Mouse (Mus musculus) kidney, postnatal 36 days (tissue): ENCODE measurements around the gene Rabl6.

Source experiments
- DNase-seq, 2 experiments: peaks; one replicate each; pipeline ENCODE4 v3.0.0; 2021 to 2022; ENCODE audit warnings: mixed read lengths in 2 of 2

Rabl6 gene

GRCm38 (mm10) chr2:25607761-25608622 lies at the start of gene Rabl6:
Gene Rabl6 (minus strand): TSS chr2:25608521.
- peak; percentile 90 to 94 for DNase-seq

GRCm38 (mm10) chr2:25657652-25658051 lies 49.3 kb upstream of the Rabl6 start, which contains the start of gene Lcn5:
Gene Lcn5 (plus strand): TSS chr2:25657952.
- DNase-seq, result no peak

- peak in 1 of 2 experiments; percentile 33 for DNase-seq
Measured at GRCm38 (mm10) chr2:25657246-25657645, 48.9 kb upstream of the Rabl6 start.

- DNase-seq, result no peak
Measured at GRCm38 (mm10) chr2:25656691-25657090, 48.4 kb upstream of the Rabl6 start.

GRCm38 (mm10) chr2:25654502-25654901 lies 46.2 kb upstream of the Rabl6 start:
- DNase-seq, result no peak

- DNase-seq, result no peak
Measured at GRCm38 (mm10) chr2:25652902-25653301, 44.6 kb upstream of the Rabl6 start, which contains the start of gene Lcn8. Gene Lcn8 (plus strand): TSS chr2:25653120.

GRCm38 (mm10) chr2:25639890-25640289 lies 31.6 kb upstream of the Rabl6 start:
- DNase-seq, result peak in 1 of 2 experiments; percentile 71

- DNase-seq, result no peak
Measured at GRCm38 (mm10) chr2:25634046-25634445, 25.7 kb upstream of the Rabl6 start.

GRCm38 (mm10) chr2:25633616-25634015 lies 25.3 kb upstream of the Rabl6 start:
- DNase-seq, result no peak

GRCm38 (mm10) chr2:25628738-25629137 lies 20.4 kb upstream of the Rabl6 start:
- DNase-seq, result peak; percentile 39 to 53

- no peak for DNase-seq
Measured at GRCm38 (mm10) chr2:25627811-25628210, 19.5 kb upstream of the Rabl6 start, which contains the start of gene Fcna. Gene Fcna (minus strand): TSS chr2:25628030.

- DNase-seq, result no peak
Measured at GRCm38 (mm10) chr2:25625986-25626385, 17.7 kb upstream of the Rabl6 start.

- DNase-seq, result peak; percentile 95 to 97
Measured at GRCm38 (mm10) chr2:25621229-25622200, 13.2 kb upstream of the Rabl6 start, which contains the start of gene Tmem141. Gene Tmem141 (minus strand): TSS chr2:25622005.

- DNase-seq, result no peak
Measured at GRCm38 (mm10) chr2:25620852-25621228, 12.5 kb upstream of the Rabl6 start.

GRCm38 (mm10) chr2:25620386-25620785 lies 12.1 kb upstream of the Rabl6 start:
- no peak for DNase-seq

GRCm38 (mm10) chr2:25617578-25617977 lies 9.3 kb upstream of the Rabl6 start, which contains the start of gene Ccdc183:
Gene Ccdc183 (minus strand): TSS chr2:25617678.
- DNase-seq, result no peak

GRCm38 (mm10) chr2:25616398-25616797 lies 8.1 kb upstream of the Rabl6 start:
- peak in 1 of 2 experiments; percentile 15 for DNase-seq

GRCm38 (mm10) chr2:25608671-25609070 lies 350 bp upstream of the Rabl6 start:
- no peak for DNase-seq

GRCm38 (mm10) chr2:25602526-25602925 lies 5.8 kb downstream of the Rabl6 start:
- no peak for DNase-seq

- DNase-seq, result no peak
Measured at GRCm38 (mm10) chr2:25600037-25600436, 8.3 kb downstream of the Rabl6 start.

- DNase-seq, result no peak
Measured at GRCm38 (mm10) chr2:25598749-25599148, 9.6 kb downstream of the Rabl6 start.

- no peak for DNase-seq
Measured at GRCm38 (mm10) chr2:25596765-25597510, 11.4 kb downstream of the Rabl6 start.
